Mouse (Mus musculus) heart, adult 2 months (tissue): ENCODE results near the gene Chrm1.

Source experiments
- CTCF ChIP-seq: fragments of 200-600 bp; IDR thresholded peaks from 2 replicates; pipeline ENCODE4 v1.8.1; 2022; ENCODE audit warnings: antibody characterized with exemption, mild to moderate bottlenecking, moderate library complexity
- EP300 ChIP-seq: fragments of 200-500 bp; IDR thresholded peaks from 2 replicates; pipeline ENCODE4 v1.6.1; 2011; ENCODE audit warnings: low read depth, low read length, control low read depth; ENCODE audit not compliant: insufficient read depth
- POLR2A ChIP-seq: fragments of 200-500 bp; IDR thresholded peaks from 2 replicates; pipeline ENCODE4 v1.6.1; 2011; ENCODE audit warnings: mild to moderate bottlenecking, low read depth, low read length, control low read depth; ENCODE audit not compliant: insufficient read depth

DNA sequence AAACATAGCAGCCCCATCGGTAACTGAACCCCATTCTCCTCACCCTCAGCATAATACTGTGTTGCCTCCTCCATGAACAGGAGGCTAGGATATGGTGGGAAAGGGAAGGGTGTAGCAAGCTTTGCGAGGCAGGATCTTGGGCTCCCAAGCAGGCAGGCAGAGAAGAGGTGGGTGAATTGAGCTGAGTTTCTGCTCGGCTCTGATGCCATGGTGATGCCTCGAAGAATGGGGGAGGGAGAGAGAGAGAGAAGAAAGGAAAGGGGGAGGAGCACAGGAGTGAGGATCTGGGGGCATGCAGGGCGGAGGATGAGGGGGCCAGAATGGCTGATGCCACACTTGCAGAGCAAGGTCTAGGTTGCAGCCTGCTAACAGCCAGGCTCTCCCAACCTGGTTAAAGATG, 2.2 kb downstream of the Chrm1 start:
- TF ChIP-seq CTCF (no peak), POLR2A (no peak), EP300 (no peak)
